Mouse (Mus musculus): ENCODE measurements around the gene Itih3. TPM values are rescaled to one million over a fixed set of nuclear protein-coding genes. Genes with fewer than 3 reads are reported as not detected.

Gene Itih3
- polyA plus RNA-seq, 1 experiment from 2014 or later = 8.1 TPM

DNA sequence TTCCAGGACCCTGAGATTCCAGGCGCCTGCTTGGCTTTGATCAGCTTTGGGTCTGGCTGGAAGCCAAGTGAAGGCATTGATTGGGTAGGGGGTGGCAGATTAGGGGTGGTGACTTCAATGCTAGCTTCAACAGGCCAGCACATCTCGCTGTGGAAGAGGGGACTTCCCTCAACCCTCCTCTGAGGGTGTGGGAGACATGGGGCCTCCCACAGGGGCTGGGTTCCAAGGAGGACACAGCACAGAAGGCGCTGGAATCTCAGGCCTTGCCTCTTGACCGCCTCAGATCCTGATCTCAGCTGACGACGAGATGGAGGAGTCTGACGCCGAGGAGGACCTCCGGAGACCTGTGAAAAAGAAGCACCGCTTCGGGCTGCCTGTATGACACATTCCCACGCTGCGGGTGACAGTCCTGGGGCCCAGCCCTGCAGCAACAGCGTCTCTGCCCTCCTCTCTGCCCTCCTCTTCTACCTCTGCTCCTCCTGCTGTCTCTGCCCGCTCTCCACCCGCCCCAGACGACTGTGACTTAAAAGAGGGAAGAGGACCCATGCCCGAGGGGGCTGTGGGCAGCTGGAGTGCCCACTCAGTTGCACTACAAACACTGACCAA is 49.4 kb downstream of the Itih3 start:
- no peak overlapping the region for H3K9ac ChIP-seq (ENCODE audit: low read depth, low read length)
- no peak overlapping the region for H3K4me2 ChIP-seq (ENCODE audit: low read depth, low read length)
- H3K4me3 ChIP-seq (ENCODE audit: low read length) = no peak overlapping the region
- H3K9me3 ChIP-seq (ENCODE audit: control insufficient read depth, low read length) = no peaks in the 10 kb centered on the region
- no peak for ATAC-seq
- WGBS = 76% methylated on average over 18 of the region's 18 CpGs
- no peak overlapping the region for H3K27ac ChIP-seq (ENCODE audit: low read length)
- no peaks in the 10 kb centered on the region for H3K27me3 ChIP-seq (replicated peaks; ENCODE audit: control insufficient read depth, insufficient read depth, low read length)
- no peaks in the 10 kb centered on the region for H3K36me3 ChIP-seq (ENCODE audit: control insufficient read depth, insufficient read depth, low read length)
- H3K4me1 ChIP-seq (ENCODE audit: control insufficient read depth, insufficient read depth, low read length) = peaks cover 29% of the 10 kb centered on the region

DNA sequence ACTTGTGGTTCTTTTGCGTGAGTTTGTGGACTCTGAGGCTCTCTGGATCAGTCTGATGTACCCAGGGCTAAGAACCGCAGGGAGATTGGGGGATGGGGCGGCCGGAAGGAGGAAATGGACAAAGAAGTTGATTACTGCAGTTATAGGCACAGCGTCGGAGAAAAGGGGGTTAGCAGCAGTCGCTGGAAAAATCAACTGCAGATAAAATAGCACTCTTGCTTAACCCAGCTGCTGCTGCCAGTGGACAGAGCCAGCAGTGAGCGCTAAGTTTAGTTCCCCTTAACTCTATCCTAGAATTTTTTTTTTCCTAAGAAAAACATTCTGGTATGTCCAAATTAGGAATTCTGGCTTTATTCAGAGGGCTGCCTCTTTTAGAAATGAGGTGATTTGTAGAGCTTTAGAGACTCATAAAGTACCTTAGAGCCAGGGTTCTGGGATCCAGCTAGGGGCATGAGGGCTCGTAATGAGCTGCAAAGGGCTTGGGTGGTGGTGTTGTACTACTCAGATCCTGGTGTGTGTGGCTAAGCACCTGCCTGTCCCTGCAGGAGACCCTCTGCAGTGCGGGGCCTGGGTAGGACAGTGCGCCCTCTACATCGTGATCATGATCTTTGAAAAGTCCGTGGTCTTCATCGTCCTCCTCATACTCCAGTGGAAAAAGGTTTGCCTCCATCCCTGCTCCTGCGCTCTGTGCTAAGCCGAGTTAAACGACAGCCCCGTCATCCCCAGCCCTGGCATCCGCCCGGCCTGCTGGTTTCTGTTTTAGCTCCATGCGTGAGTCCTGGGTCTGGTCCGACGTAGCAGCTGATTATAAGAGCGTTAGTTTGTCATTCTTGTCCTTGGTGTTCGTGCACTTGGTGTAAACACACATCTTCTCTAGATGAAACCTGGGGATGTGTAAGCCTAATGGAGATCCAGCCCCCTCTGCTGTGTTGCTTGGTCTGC is 53.1 kb downstream of the Itih3 start:
- 65% methylated on average over 25 of the region's 25 CpGs for WGBS

DNA sequence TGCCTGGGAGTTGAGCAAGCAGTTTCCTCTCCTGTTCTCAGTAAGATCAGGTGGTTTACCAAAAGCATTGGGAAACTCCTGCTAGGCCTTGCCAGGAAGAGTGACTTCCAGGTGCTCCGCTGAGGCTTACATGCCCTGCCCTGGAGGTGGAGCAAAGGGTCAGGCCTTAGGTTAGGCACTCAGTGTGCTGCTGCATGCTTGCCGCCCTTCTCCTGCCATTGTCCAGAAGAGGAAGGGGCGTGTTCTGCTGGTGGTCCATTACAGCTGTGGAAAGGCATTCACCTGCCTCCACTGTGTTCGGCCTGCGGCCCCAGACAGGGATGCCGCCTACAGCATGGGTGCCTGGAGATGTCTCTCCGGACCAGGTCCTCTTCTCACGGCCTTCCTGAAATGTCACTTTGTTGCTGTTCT is 54.2 kb downstream of the Itih3 start:
- Histone ChIP-seq H3K4me1 (ENCODE audit: control insufficient read depth, insufficient read depth, low read length) (peaks cover 16% of the 10 kb centered on the region), H3K27ac (ENCODE audit: low read length) (peak overlapping the region; percentile 73), H3K4me2 (ENCODE audit: low read depth, low read length) (no peak overlapping the region), H3K27me3 (replicated peaks; ENCODE audit: control insufficient read depth, insufficient read depth, low read length) (no peaks in the 10 kb centered on the region), H3K4me3 (ENCODE audit: low read length) (no peak overlapping the region), H3K9me3 (ENCODE audit: control insufficient read depth, low read length) (no peaks in the 10 kb centered on the region), H3K9ac (ENCODE audit: low read depth, low read length) (peak overlapping the region; percentile 24; the same call in 1 of the 2 replicates), H3K36me3 (ENCODE audit: control insufficient read depth, insufficient read depth, low read length) (0 out of 2 replicates have a peak, but pooled peaks cover 6% of the 10 kb centered on the region)
- ATAC-seq = no peak
- WGBS = 87% methylated on average over 8 of the region's 8 CpGs

More for the DNA sequence above, 53.1 kb downstream of the Itih3 start:
- Histone ChIP-seq H3K9ac (ENCODE audit: low read depth, low read length) (no peak overlapping the region), H3K4me2 (ENCODE audit: low read depth, low read length) (no peak overlapping the region), H3K27ac (ENCODE audit: low read length) (peak overlapping the region; percentile 73), H3K4me3 (ENCODE audit: low read length) (no peak overlapping the region), H3K36me3 (ENCODE audit: control insufficient read depth, insufficient read depth, low read length) (0 out of 2 replicates have a peak, but pooled peaks cover 6% of the 10 kb centered on the region), H3K27me3 (replicated peaks; ENCODE audit: control insufficient read depth, insufficient read depth, low read length) (no peaks in the 10 kb centered on the region), H3K9me3 (ENCODE audit: control insufficient read depth, low read length) (no peaks in the 10 kb centered on the region), H3K4me1 (ENCODE audit: control insufficient read depth, insufficient read depth, low read length) (peaks cover 17% of the 10 kb centered on the region)
- ATAC-seq = no peak

DNA sequence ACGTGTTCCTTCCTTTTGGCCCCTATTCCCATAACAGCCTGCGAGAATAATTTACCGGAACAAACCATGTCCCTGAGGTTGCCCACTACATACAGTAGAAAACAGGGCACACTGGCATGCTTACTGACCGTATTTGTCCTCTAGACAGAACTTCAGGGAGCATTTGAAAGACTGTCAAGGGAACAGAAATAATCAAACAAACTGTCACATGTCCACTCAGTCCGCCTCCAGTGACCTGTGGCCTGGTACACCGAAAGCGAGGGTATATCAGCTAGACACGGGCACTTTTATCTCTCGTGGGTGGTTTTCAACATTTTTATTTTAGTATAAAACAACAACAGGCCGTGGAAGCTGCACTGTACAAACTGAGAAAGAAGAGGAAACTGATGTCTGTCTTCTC is 54.7 kb downstream of the Itih3 start:
- H3K4me1 ChIP-seq (ENCODE audit: control insufficient read depth, insufficient read depth, low read length) = peaks cover 12% of the 10 kb centered on the region
- H3K4me2 ChIP-seq (ENCODE audit: low read depth, low read length) = no peak overlapping the region
- no peak overlapping the region for H3K27ac ChIP-seq (ENCODE audit: low read length)
- 91% methylated on average over 10 of the region's 10 CpGs for WGBS
- no peaks in the 10 kb centered on the region for H3K9me3 ChIP-seq (ENCODE audit: control insufficient read depth, low read length)
- no peak for ATAC-seq
- no peak overlapping the region for H3K4me3 ChIP-seq (ENCODE audit: low read length)
- H3K27me3 ChIP-seq (replicated peaks; ENCODE audit: control insufficient read depth, insufficient read depth, low read length) = no peaks in the 10 kb centered on the region
- H3K36me3 ChIP-seq (ENCODE audit: control insufficient read depth, insufficient read depth, low read length) = 0 out of 2 replicates have a peak, but pooled peaks cover 6% of the 10 kb centered on the region
- no peak overlapping the region for H3K9ac ChIP-seq (ENCODE audit: low read depth, low read length)

DNA sequence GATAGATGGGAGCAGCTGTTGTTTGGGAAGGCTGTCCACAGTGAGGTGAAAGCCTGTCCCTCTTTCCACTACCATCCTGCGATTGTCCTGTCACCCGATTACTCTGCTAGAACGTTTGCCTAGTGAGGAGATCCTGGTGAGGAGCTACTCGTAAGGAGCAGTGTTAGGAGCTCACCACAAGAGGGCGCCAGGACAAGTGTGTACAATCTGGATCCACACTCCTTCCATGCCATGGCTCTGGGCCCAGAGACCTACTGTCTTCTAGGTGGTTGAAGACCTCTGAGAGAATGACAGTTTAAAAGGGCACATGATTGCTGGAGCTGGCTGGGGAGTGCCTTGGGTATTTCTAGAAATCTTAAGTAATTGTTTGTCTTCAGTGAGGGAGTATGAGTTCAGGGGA is 56.5 kb downstream of the Itih3 start:
- Histone ChIP-seq H3K4me2 (ENCODE audit: low read depth, low read length) (no peak overlapping the region), H3K27me3 (replicated peaks; ENCODE audit: control insufficient read depth, insufficient read depth, low read length) (no peaks in the 10 kb centered on the region), H3K9me3 (ENCODE audit: control insufficient read depth, low read length) (no peaks in the 10 kb centered on the region), H3K4me3 (ENCODE audit: low read length) (no peak overlapping the region), H3K36me3 (ENCODE audit: control insufficient read depth, insufficient read depth, low read length) (0 out of 2 replicates have a peak, but pooled peaks cover 6% of the 10 kb centered on the region), H3K4me1 (ENCODE audit: control insufficient read depth, insufficient read depth, low read length) (peaks cover 13% of the 10 kb centered on the region), H3K9ac (ENCODE audit: low read depth, low read length) (no peak overlapping the region), H3K27ac (ENCODE audit: low read length) (no peak overlapping the region)
- WGBS = 36% methylated on average over 5 of the region's 5 CpGs
- 0 out of 2 replicates have a peak, but pooled peaks have one; percentile 30 for ATAC-seq

DNA sequence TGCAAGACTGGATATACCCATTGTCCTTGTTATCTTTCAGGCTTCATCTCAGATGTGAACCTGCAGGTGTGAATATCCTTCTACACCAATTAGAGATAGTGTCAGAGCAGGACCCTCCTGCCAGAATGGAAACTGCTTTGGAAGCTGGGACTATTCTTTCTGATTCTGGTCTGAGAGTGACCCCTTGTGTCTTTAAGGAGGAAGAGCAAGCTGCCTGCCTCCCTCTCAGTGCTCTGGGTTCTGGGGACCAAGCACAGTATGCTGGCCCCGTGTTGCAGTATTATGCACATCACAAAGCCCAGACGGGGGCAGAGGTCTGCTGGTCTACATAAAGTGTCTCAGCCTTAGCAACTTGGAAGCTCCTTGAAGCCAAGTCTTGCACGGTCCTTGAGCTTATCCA is 58.2 kb downstream of the Itih3 start:
- H3K9ac ChIP-seq (ENCODE audit: low read depth, low read length) = no peak overlapping the region
- no peak for ATAC-seq
- WGBS = 69% methylated on average over 3 of the region's 3 CpGs

DNA sequence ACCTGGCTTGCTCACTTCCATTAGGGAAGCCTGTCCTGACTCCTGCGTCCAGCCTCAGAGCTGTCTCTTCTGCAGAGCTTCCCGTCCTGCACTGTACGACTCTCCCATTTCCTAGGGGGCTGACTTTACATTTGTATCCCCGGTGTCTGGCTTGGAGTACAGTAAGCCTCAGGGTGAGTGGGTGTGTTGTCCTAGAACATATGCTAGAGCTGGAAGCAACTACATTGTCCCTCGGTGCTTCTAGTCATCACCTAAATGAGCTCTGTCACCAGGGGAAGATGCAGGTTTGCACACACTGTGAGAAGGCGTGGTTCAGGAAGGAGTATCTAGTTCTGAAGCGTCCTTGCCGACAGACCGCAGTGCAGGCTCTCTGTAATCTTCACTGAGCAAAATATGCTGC is 61.2 kb downstream of the Itih3 start:
- H3K9me3 ChIP-seq (ENCODE audit: control insufficient read depth, low read length) = no peaks in the 10 kb centered on the region
- H3K27me3 ChIP-seq (replicated peaks; ENCODE audit: control insufficient read depth, insufficient read depth, low read length) = no peaks in the 10 kb centered on the region
- H3K4me1 ChIP-seq (ENCODE audit: control insufficient read depth, insufficient read depth, low read length) = peaks cover 11% of the 10 kb centered on the region
- H3K36me3 ChIP-seq (ENCODE audit: control insufficient read depth, insufficient read depth, low read length) = 0 out of 2 replicates have a peak, but pooled peaks cover 6% of the 10 kb centered on the region
- H3K9ac ChIP-seq (ENCODE audit: low read depth, low read length) = 0 out of 2 replicates have a peak overlapping the region, but pooled peaks have one; percentile 44
- no peak for ATAC-seq
- H3K4me3 ChIP-seq (ENCODE audit: low read length) = no peak overlapping the region
- 67% methylated on average over 9 of the region's 9 CpGs for WGBS
- H3K4me2 ChIP-seq (ENCODE audit: low read depth, low read length) = 0 out of 2 replicates have a peak overlapping the region, but pooled peaks have one; percentile 40
- no peak overlapping the region for H3K27ac ChIP-seq (ENCODE audit: low read length)

More for the DNA sequence above, 58.2 kb downstream of the Itih3 start:
- Histone ChIP-seq H3K9me3 (ENCODE audit: control insufficient read depth, low read length) (no peaks in the 10 kb centered on the region), H3K27ac (ENCODE audit: low read length) (no peak overlapping the region), H3K4me1 (ENCODE audit: control insufficient read depth, insufficient read depth, low read length) (peaks cover 17% of the 10 kb centered on the region), H3K36me3 (ENCODE audit: control insufficient read depth, insufficient read depth, low read length) (0 out of 2 replicates have a peak, but pooled peaks cover 6% of the 10 kb centered on the region), H3K4me3 (ENCODE audit: low read length) (no peak overlapping the region), H3K4me2 (ENCODE audit: low read depth, low read length) (no peak overlapping the region), H3K27me3 (replicated peaks; ENCODE audit: control insufficient read depth, insufficient read depth, low read length) (no peaks in the 10 kb centered on the region)

DNA sequence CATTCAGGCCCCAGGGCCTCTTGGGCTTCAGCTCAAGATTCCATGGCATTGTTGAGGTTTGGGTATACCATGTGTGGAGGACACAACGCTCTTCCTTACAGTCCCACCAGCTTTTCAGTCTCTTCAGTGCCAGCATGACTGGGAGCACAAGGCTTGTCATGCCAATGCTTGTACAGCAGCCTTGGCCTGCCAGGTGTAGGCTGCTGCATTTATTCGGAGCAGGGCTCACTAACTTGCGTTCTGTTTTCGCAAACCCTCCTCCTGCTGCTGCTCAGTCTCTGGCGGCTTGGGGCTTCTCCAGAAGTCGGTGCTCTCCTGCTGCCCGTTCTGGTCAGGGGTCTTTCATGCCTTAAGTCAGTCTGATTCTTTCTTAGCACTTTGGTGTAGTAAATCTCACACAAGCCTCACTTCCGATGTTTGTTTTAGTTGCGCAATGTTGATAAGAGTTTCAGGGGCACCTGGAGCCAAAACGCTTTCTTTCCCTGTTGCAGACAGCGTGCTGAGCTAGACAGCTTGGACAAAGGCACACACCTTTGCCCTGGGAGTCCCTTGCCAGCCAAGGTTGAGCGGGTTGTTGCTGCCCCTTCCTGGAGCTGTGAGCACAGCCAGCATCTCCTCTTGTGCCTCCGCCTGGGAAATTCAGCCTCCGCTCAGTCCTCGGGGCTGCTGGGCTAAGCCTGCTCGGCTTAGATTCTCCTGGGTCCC is 62.0 kb downstream of the Itih3 start:
- Histone ChIP-seq H3K9me3 (ENCODE audit: control insufficient read depth, low read length) (no peaks in the 10 kb centered on the region), H3K27me3 (replicated peaks; ENCODE audit: control insufficient read depth, insufficient read depth, low read length) (no peaks in the 10 kb centered on the region), H3K36me3 (ENCODE audit: control insufficient read depth, insufficient read depth, low read length) (0 out of 2 replicates have a peak, but pooled peaks cover 3% of the 10 kb centered on the region), H3K9ac (ENCODE audit: low read depth, low read length) (peak overlapping the region; percentile 44), H3K4me2 (ENCODE audit: low read depth, low read length) (0 out of 2 replicates have a peak overlapping the region, but pooled peaks have one; percentile 40), H3K4me3 (ENCODE audit: low read length) (no peak overlapping the region), H3K27ac (ENCODE audit: low read length) (peak overlapping the region; percentile 57), H3K4me1 (ENCODE audit: control insufficient read depth, insufficient read depth, low read length) (peaks cover 11% of the 10 kb centered on the region)
- WGBS = 31% methylated on average over 16 of the region's 16 CpGs
- ATAC-seq = peak; percentile 85

Measured in intestine, embryonic 16.5 days (tissue).